Mouse (Mus musculus) heart, postnatal 0 days (tissue): ENCODE measurements at regions not wholly inside any gene's neighbourhood (a gene's known extent, or its start where the extent isn't known, plus 50 kb on each side); places are given as distances from the start of the nearest gene placed in this dataset.

Experiments used
- CTCF ChIP-seq: IDR thresholded peaks from 2 replicates; pipeline ENCODE4 v1.5.1; 2016; ENCODE audit warnings: antibody characterized with exemption, control low read depth, low read depth
- EP300 ChIP-seq: IDR thresholded peaks from 2 replicates; pipeline ENCODE4 v1.6.1; 2016; ENCODE audit warnings: antibody characterized with exemption, low read depth

DNA sequence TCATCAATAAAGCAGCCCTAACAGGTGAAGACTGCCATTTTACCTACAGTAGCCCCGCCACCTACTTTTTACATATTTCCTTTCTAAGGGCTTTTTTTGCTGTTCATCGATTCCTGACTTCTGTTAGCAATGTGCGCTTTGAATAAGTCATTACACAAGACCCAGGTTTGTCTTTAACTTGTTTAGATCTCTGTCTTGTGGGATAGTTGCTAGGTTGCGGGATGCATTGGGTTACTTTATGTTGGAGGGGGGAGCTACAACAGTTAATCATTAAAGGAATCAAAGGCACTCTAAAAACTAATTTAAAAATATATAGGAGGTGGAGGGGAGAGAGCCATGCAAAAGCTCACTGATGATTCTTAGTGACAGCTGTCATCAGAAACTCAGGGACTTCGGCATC lies 202.3 kb downstream of the Stim2 start:
- TF ChIP-seq CTCF: no peak
- no peak for TF ChIP-seq EP300
